Mouse (Mus musculus) hindbrain, embryonic 16.5 days (tissue): Measurements from ENCODE around the gene Ly6g6f. TPM values are rescaled to one million over a fixed set of nuclear protein-coding genes. Genes with fewer than 3 reads are reported as not detected.

ENCODE experiments used
- ATAC-seq: fragments of 200-750 bp; cut with Nextera tagmentation; 2 replicates; pipeline ENCODE4 v1.8.0; 2017; ENCODE audit warnings: moderate TSS enrichment, moderate library complexity
- H3K27ac ChIP-seq: fragments of 300-500 bp; sonication (generic); 2 replicates; pipeline ENCODE4 v1.5.1; 2014; ENCODE audit warnings: low read depth, mild to moderate bottlenecking, control low read depth, low read length, moderate library complexity
- H3K27me3 ChIP-seq: fragments of 300-500 bp; sonication (generic); replicated peaks from 2 replicates; pipeline ENCODE4 v1.6.1; 2014; ENCODE audit warnings: low read length; ENCODE audit not compliant: control insufficient read depth, insufficient read depth
- H3K36me3 ChIP-seq: fragments of 300-500 bp; sonication (generic); 2 replicates; pipeline ENCODE4 v1.6.1; 2014; ENCODE audit warnings: mild to moderate bottlenecking, low read length, moderate library complexity, mixed read lengths; ENCODE audit not compliant: control insufficient read depth, insufficient read depth
- H3K4me1 ChIP-seq: fragments of 300-500 bp; sonication (generic); 2 replicates; pipeline ENCODE4 v1.6.1; 2014; ENCODE audit warnings: low read depth, low read length; ENCODE audit not compliant: control insufficient read depth, insufficient read depth
- H3K4me2 ChIP-seq: fragments of 300-500 bp; sonication (generic); 2 replicates; pipeline ENCODE4 v1.6.1; 2014; ENCODE audit warnings: mild to moderate bottlenecking, low read length, control low read depth, moderate library complexity
- H3K4me3 ChIP-seq: fragments of 300-500 bp; sonication (generic); 2 replicates; pipeline ENCODE4 v1.5.1; 2014; ENCODE audit warnings: mild to moderate bottlenecking, low read length, control low read depth, moderate library complexity
- H3K9ac ChIP-seq: fragments of 300-500 bp; sonication (generic); 2 replicates; pipeline ENCODE4 v1.6.1; 2014; ENCODE audit warnings: low read depth, mild to moderate bottlenecking, control low read depth, low read length, moderate library complexity
- H3K9me3 ChIP-seq: fragments of 300-500 bp; sonication (generic); 2 replicates; pipeline ENCODE4 v1.6.1; 2014; ENCODE audit warnings: mild to moderate bottlenecking, low read length, moderate library complexity; ENCODE audit not compliant: control insufficient read depth
- WGBS: fragments of 180-500 bp; shearing (Covaris S2); extraction: QIAGEN DNeasy Blood & Tissue Kit; methylation state at CpG from one replicate; pipeline ENCODE4 v1.1.7; 2014; 5-methylcytosine and 5-hydroxymethylcytosine counted together
- polyA plus RNA-seq: library from polyadenylated mRNA; unstranded; fragments of >200 nt; fragmentation: Nextera tagmentation; extraction: Ambion mirVana; gene quantifications from 2 replicates; pipeline ENCODE4 v1.2.1, GENCODE M21; 2015

Gene Ly6g6f
- polyA plus RNA-seq, 1 experiment from 2014 or later: not detected

DNA sequence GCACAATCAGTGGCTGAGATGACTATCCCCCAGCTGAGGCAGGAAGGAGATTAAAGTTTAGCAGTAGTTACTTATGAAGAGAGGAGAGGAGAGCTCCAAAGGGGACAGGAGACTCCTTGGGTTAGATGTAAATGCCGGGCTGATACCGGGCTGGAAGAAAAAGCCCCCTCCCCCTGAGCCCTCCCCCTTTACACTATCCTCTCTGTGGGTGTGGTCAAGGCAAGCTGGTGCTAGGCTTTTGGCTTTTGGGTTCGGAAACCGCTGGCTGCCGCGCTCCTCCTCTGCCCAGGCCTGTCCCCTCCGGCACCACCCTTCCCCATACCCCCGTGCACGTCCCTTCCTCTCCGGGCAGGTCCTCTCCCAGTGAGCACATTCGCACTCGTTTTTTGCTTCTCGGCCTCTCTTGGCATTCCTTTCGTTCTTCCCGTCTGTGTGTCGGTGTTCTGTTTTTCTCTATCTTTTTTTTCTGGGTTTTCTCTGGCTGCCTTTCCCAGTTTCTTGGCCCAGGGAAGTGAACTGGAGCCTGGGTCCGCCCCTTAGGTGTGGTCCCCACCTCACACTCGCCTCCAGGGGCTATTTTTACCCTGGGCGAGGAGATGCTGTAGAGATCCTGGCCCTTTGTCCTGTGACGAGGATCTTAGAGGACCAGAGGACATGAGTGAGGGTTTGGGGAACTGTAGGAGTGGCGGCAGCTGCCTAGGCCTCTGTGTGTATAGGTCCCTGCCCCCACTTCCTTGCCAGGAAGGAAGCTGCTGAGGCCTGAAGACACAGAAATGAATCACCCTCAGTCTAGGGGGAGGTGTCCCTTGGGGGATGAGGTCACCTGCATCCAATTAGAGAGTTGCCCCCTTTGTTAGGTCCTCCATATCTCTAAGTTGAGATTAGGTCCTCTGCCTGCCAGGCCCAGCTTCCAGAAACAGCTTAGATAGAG is 34.0 kb downstream of the Ly6g6f start:
- Histone ChIP-seq H3K9me3 (no peaks in the 10 kb centered on the region), H3K4me1 (peaks cover 10% of the 10 kb centered on the region), H3K9ac (peak overlapping the region; percentile 68), H3K4me2 (peak overlapping the region; percentile 64), H3K27ac (peak overlapping the region; percentile 85), H3K36me3 (peaks cover 6% of the 10 kb centered on the region), H3K27me3 (no peaks in the 10 kb centered on the region), H3K4me3 (peak overlapping the region; percentile 43)
- 4% methylated on average over 21 of the region's 21 CpGs for WGBS
- ATAC-seq: peak; percentile 29; the same call in 1 of the 2 replicates

DNA sequence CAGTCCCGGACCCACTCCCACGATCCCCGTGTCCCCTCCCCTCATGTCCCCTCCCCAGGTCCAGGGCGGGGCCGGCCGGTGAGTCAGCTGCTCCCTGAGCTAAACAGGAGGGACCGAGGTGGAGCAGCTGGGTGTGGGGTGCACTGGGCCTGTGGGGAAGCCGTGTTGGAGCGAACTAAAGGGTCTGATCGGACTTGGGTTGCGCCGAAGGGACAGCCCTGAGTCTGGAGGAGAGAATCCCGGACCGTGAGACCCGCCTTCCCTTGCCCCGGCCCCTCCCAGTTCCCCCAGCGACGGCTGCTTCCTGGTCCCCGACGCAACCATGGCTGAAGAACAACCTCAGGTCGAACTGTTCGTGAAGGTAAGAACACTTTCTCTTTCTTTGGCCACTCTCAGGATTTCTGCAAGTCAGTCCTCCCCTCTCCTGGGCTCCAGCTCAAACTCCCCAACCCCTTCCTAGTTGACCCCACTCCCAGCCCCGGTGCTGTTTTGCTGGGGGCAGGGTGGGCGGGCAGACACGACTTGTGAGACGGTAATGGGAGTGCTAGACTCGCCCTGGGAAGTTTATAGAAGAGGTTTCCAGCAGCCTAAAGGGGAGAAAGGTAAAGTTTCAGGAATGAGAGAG is 35.2 kb downstream of the Ly6g6f start:
- peaks cover 10% of the 10 kb centered on the region for H3K4me1 ChIP-seq
- no peaks in the 10 kb centered on the region for H3K9me3 ChIP-seq
- WGBS: 1% methylated on average over 27 of the region's 27 CpGs

DNA sequence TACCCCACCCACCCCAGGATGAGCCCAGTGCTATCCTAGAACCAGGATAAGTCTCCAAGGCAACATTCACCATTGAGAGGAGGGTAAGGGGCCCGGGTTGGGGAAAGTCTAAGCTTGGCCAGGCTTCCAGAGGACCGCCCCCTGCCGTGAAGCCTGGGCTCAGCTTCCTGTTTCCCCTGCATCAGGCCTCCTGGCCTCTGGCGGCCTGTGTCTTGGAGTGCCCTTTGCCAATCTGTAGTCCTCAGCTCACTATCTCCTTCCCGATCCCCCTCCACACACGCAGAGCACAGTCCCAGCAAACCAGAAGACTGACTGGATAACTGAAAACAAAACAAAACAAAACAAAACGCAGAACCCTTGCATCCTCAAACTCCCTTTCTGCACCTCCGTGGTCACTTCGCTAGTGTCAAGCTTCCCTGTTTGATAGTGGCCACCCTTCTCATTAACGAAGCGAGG is 35.8 kb downstream of the Ly6g6f start, which contains the start of gene Clic1:
TSS of gene Clic1 (plus strand) at position 406 of the 456 bp plus-strand sequence.
- no peaks in the 10 kb centered on the region for H3K9me3 ChIP-seq
- WGBS: 1% methylated on average over 11 of the region's 11 CpGs
- H3K4me1 ChIP-seq: peaks cover 10% of the 10 kb centered on the region
- no peak for ATAC-seq
- peak within 1 kb of the TSS; percentile 64 for H3K4me2 ChIP-seq
- no peaks in the 10 kb centered on the region for H3K27me3 ChIP-seq
- peak within 1 kb of the TSS; percentile 43 for H3K4me3 ChIP-seq
- peak within 1 kb of the TSS; percentile 91 for H3K27ac ChIP-seq
- peaks cover 6% of the 10 kb centered on the region for H3K36me3 ChIP-seq
- peak within 1 kb of the TSS; percentile 68 for H3K9ac ChIP-seq

More for the DNA sequence above, 35.2 kb downstream of the Ly6g6f start:
- peak overlapping the region; percentile 68 for H3K9ac ChIP-seq
- H3K36me3 ChIP-seq: peaks cover 6% of the 10 kb centered on the region
- no peaks in the 10 kb centered on the region for H3K27me3 ChIP-seq
- peak overlapping the region; percentile 43 for H3K4me3 ChIP-seq
- ATAC-seq: no peak
- peak overlapping the region; percentile 64 for H3K4me2 ChIP-seq
- H3K27ac ChIP-seq: peak overlapping the region; percentile 91

DNA sequence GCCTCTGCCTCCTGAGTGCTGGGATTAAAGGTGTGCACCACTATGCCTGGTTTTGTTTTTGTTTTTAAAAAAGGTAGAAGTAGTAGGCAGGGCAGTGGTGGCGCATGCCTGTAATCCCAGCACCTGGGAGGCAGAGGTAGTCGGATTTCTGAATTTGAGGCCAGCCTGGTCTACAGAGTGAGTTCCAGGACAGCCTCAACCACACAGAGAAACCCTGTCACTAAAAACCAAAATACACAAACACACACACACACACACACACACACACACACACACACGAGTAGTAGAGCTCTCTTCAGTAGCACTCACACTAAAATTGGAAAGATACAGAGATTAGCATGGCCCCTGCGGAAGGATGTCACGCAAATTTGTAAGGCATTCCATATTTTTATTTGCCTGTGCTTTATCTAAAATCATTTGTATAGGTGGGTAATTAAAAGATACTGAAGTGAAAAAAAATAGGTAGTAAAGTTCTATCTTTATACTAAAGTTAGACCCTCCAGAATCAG is 36.4 kb downstream of the Ly6g6f start:
- 73% methylated on average over 5 of the region's 5 CpGs for WGBS
- no peaks in the 10 kb centered on the region for H3K27me3 ChIP-seq
- no peaks in the 10 kb centered on the region for H3K9me3 ChIP-seq
- ATAC-seq: no peak
- no peak overlapping the region; the same call in 1 of the 2 replicates for H3K9ac ChIP-seq
- peaks cover 1% of the 10 kb centered on the region; the same call in 1 of the 2 replicates for H3K36me3 ChIP-seq
- H3K4me1 ChIP-seq: peaks cover 10% of the 10 kb centered on the region
- no peak overlapping the region for H3K4me3 ChIP-seq
- H3K4me2 ChIP-seq: no peak overlapping the region; the same call in 1 of the 2 replicates
- H3K27ac ChIP-seq: peak overlapping the region; percentile 91

DNA sequence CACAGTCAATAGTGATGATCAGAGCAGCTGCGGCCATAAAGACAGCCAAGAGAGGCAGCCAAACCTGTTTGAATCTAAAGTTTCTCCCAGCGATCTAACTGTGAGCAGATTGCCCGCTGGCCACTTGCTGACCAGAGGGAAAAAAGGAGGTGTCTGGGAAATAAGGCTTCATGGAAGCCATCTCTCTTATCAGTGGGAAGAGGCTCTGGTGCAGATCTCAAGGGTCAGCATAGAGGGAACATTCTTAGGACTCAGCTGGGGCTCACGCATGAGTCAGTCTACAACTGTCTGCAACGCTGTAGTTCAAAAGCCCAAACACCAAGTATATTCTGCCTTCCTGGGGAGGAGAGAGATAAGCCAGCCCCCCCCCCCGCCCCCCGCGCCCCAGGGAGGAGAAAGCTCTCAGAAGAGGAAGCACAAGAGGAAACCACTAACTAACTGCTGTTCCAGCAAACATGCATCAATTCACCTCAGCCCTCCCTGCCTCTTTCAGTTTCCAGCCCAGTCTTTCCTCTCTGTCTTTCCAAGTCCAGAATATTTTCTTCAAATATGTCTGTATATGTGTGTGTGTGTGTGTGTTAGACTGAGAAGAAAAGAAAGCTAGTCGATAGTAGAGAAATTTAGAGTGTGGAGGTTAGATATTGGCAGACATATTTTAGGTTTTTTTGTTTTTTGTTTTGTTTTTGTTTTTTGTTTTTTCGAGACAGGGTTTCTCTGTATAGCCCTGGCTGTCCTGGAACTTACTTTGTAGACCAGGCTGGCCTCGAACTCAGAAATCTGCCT is 37.1 kb downstream of the Ly6g6f start:
- WGBS: 42% methylated on average over 11 of the region's 11 CpGs
- H3K36me3 ChIP-seq: no peaks in the 10 kb centered on the region
- peak overlapping the region; percentile 13; the same call in 1 of the 2 replicates for H3K27ac ChIP-seq

DNA sequence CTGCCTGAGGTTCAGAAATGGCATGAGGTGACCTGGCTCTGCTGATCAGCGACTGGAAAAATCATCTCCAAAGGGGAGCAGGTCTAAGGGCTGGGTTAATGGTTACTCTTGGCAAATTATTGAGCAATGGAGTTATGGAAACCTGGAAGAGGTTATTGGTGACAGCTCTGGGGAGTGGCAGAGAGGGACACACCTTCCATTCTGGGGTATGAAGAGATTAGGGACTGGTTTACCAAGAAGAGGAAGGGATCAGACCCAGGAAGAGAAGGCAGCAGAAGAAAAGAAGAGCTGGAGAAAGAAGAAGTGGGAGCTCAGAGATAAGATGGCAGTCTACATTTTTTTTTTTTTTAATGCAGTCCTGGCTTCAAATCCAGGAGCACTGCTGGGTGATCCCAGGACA is 37.7 kb downstream of the Ly6g6f start:
- Histone ChIP-seq H3K36me3 (no peaks in the 10 kb centered on the region), H3K4me1 (peaks cover 10% of the 10 kb centered on the region), H3K4me3 (no peak overlapping the region), H3K9ac (no peak overlapping the region), H3K4me2 (no peak overlapping the region), H3K27me3 (no peaks in the 10 kb centered on the region), H3K9me3 (no peaks in the 10 kb centered on the region), H3K27ac (peak overlapping the region; percentile 13; the same call in 1 of the 2 replicates)
- ATAC-seq: no peak
- WGBS: 65% methylated on average over 1 of the region's 1 CpGs

More for the DNA sequence above, 37.1 kb downstream of the Ly6g6f start:
- no peak overlapping the region for H3K9ac ChIP-seq
- no peaks in the 10 kb centered on the region for H3K27me3 ChIP-seq
- no peak for ATAC-seq
- no peak overlapping the region for H3K4me3 ChIP-seq
- no peak overlapping the region for H3K4me2 ChIP-seq
- H3K9me3 ChIP-seq: no peaks in the 10 kb centered on the region
- H3K4me1 ChIP-seq: peaks cover 10% of the 10 kb centered on the region

DNA sequence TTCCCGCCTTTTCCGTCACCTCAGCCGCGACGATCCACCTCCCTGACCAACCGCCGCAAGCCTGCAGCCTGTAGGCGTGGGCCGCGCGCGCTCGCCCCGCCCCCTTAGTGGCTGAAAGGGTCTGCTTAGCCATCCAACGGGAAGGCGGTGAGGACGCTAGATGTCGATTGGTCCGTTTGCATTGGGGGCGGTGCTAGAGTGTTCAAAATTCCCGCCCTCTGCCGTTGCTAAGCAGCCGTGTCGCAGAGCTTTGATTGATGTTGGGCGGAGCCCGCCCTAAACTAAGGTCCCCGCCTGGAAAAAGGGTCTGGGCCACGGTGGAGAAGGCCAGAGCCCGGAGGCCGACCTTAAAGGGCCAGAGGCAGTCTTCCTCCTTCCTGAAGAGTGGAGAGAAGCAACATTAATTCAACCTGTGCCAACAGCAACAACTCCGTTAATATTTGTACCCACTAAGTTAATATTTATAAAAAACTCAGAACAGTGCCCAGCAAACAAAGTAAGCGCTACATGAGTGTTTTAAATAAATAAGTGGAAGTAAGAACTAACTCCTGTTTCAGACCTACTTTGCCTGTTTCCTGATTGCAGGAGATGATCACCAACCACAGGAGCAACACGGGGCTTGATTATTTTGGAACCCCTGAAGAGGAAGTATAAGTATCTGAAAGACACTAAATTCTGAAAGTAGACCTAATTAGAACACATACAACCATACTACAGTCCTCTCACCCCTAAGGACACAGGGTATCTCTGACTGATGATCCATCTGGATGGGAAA is 38.5 kb downstream of the Ly6g6f start, which contains the start of gene Msh5:
TSS of gene Msh5 (minus strand) at position 65 of the 775 bp plus-strand sequence.
- no peaks in the 10 kb centered on the region for H3K36me3 ChIP-seq
- H3K9ac ChIP-seq: peak within 1 kb of the TSS; percentile 80
- H3K27me3 ChIP-seq: no peaks in the 10 kb centered on the region
- H3K4me2 ChIP-seq: peak within 1 kb of the TSS; percentile 96
- H3K27ac ChIP-seq: peak within 1 kb of the TSS; percentile 73
- H3K4me3 ChIP-seq: peak within 1 kb of the TSS; percentile 63
- 4% methylated on average over 33 of the region's 33 CpGs for WGBS
- H3K9me3 ChIP-seq: no peaks in the 10 kb centered on the region
- peaks cover 10% of the 10 kb centered on the region for H3K4me1 ChIP-seq
- ATAC-seq: peak; percentile 99
